Mouse (Mus musculus) stomach, postnatal 0 days (tissue): ENCODE measurements around the gene Abcb4.

Experiments
- CTCF ChIP-seq: IDR thresholded peaks from 2 replicates; pipeline ENCODE4 v1.5.1; 2016; ENCODE audit warnings: antibody characterized with exemption, low read depth, mild to moderate bottlenecking, moderate library complexity
- EP300 ChIP-seq: optimal IDR thresholded peaks from 2 replicates; pipeline ENCODE3; 2016; ENCODE audit warnings: antibody characterized with exemption

- TF ChIP-seq EP300 (no peak), CTCF (no peak)
These were observed 4.7 kb downstream of the Abcb4 start for GRCm38 (mm10) chr5:8898246-8898645.
